Mouse (Mus musculus): ENCODE data around the gene Oasl2. TPM values are rescaled to one million over a fixed set of nuclear protein-coding genes. Genes with fewer than 3 reads are reported as not detected.

The Oasl2 gene
- 9.1 and 10.0 TPM in 2 replicates for polyA plus RNA-seq (2015; fragmentation: Nextera tagmentation; extraction: Ambion mirVana)

GRCm38 (mm10) chr5:114896688-114897373 is at the start of gene Oasl2:
Gene Oasl2, plus strand, starts transcription at chr5:114896936.

GRCm38 (mm10) chr5:114853364-114853763 is 43.4 kb upstream of the Oasl2 start, which contains the start of gene 4930519G04Rik:
Gene 4930519G04Rik, plus strand, starts transcription at chr5:114853664.

GRCm38 (mm10) chr5:114858582-114858981 is 38.2 kb upstream of the Oasl2 start, which contains the start of gene Gm9936:
Gene Gm9936, minus strand, starts transcription at chr5:114858682.

DNA sequence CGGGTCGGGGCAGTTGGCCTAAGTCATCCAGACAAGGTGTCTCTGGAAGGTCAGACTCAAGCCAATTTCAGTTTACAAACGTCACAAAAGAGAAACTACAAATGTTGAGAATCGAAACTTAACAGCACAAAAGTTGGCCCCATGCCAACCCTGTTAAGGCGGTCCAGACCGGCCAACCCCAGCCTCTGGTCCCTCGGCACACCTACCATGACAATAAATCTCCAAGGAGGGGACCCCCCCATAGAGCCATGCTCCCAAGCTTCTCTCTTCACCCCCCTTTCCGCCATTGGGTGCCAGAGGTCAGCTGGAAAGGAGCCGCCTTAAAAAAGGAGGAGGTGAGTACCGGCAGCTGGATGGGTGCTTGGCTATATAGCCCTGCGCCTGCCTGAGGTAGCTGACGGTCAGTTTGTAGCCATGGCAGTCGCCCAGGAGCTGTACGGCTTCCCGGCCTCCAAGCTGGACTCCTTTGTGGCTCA is 26.3 kb downstream of the Oasl2 start, which contains the start of gene Oasl1:
Oasl1 (plus strand) TSS at position 243 of the 476 bp plus-strand sequence.

GRCm38 (mm10) chr5:114942074-114942765 is 45.5 kb downstream of the Oasl2 start, which contains the start of gene 2210016L21Rik:
Gene 2210016L21Rik, plus strand, starts transcription at chr5:114942158.

Small RNA genes lying within 50 kb of the gene (microRNA-seq; reads per million reads assigned to microRNA genes)
- gene Mir6240: 2.4 to 6.6 reads per million in 2 experiments

Other genes starting within 250 kb of the Oasl2 start
- gene Trpv4, start 238.5 kb upstream of the Oasl2 start, polyA plus RNA-seq (2015; fragmentation: Nextera tagmentation; extraction: Ambion mirVana): 0.81 and 1.8 TPM in 2 replicates
- 27.5 and 61.5 TPM in 2 replicates for gene Gltp, start 206.0 kb upstream of the Oasl2 start, polyA plus RNA-seq (2015; fragmentation: Nextera tagmentation; extraction: Ambion mirVana)
- gene Tchp, start 189.2 kb upstream of the Oasl2 start, polyA plus RNA-seq (2015; fragmentation: Nextera tagmentation; extraction: Ambion mirVana): 4.6 and 5.0 TPM in 2 replicates
- 21.5 and 27.0 TPM in 2 replicates for gene Ankrd13a, start 122.3 kb upstream of the Oasl2 start, polyA plus RNA-seq (2015; fragmentation: Nextera tagmentation; extraction: Ambion mirVana)
- 24.2 and 25.2 TPM in 2 replicates for gene Git2, start 121.4 kb upstream of the Oasl2 start, polyA plus RNA-seq (2015; fragmentation: Nextera tagmentation; extraction: Ambion mirVana)
- gene 1500011B03Rik, start 73.5 kb upstream of the Oasl2 start, polyA plus RNA-seq (2015; fragmentation: Nextera tagmentation; extraction: Ambion mirVana): 38.9 and 41.6 TPM in 2 replicates
- not detected in 2 replicates for gene 4930519G04Rik, start 43.3 kb upstream of the Oasl2 start, polyA plus RNA-seq (2015; fragmentation: Nextera tagmentation; extraction: Ambion mirVana)
- not detected in 2 replicates for gene Gm9936, start 38.3 kb upstream of the Oasl2 start, polyA plus RNA-seq (2015; fragmentation: Nextera tagmentation; extraction: Ambion mirVana)
- gene Oasl1, start 26.3 kb downstream of the Oasl2 start, polyA plus RNA-seq (2015; fragmentation: Nextera tagmentation; extraction: Ambion mirVana): 0.73 and 0.91 TPM in 2 replicates
- gene 2210016L21Rik, start 45.2 kb downstream of the Oasl2 start, polyA plus RNA-seq (2015; fragmentation: Nextera tagmentation; extraction: Ambion mirVana): 41.6 and 42.0 TPM in 2 replicates
- gene Hnf1a, start 74.2 kb downstream of the Oasl2 start, polyA plus RNA-seq (2015; fragmentation: Nextera tagmentation; extraction: Ambion mirVana): 0.06 and 0.11 TPM in 2 replicates
- gene Sppl3, start 114.2 kb downstream of the Oasl2 start, polyA plus RNA-seq (2015; fragmentation: Nextera tagmentation; extraction: Ambion mirVana): 14.4 and 15.0 TPM in 2 replicates
- 16.4 and 20.0 TPM in 2 replicates for gene Gm10401, start 201.4 kb downstream of the Oasl2 start, polyA plus RNA-seq (2015; fragmentation: Nextera tagmentation; extraction: Ambion mirVana)
- 97.2 and 104 TPM in 2 replicates for gene Acads, start 222.4 kb downstream of the Oasl2 start, polyA plus RNA-seq (2015; fragmentation: Nextera tagmentation; extraction: Ambion mirVana)
- 10.2 and 11.9 TPM in 2 replicates for gene Unc119b, start 238.0 kb downstream of the Oasl2 start, polyA plus RNA-seq (2015; fragmentation: Nextera tagmentation; extraction: Ambion mirVana)